Mouse (Mus musculus): ENCODE measurements around the gene Scnn1a. TPM values are rescaled to one million over a fixed set of nuclear protein-coding genes. Genes with fewer than 3 reads are reported as not detected.

The Scnn1a gene
- polyA plus RNA-seq, 1 experiment from 2014 or later, result 0.29 TPM

DNA sequence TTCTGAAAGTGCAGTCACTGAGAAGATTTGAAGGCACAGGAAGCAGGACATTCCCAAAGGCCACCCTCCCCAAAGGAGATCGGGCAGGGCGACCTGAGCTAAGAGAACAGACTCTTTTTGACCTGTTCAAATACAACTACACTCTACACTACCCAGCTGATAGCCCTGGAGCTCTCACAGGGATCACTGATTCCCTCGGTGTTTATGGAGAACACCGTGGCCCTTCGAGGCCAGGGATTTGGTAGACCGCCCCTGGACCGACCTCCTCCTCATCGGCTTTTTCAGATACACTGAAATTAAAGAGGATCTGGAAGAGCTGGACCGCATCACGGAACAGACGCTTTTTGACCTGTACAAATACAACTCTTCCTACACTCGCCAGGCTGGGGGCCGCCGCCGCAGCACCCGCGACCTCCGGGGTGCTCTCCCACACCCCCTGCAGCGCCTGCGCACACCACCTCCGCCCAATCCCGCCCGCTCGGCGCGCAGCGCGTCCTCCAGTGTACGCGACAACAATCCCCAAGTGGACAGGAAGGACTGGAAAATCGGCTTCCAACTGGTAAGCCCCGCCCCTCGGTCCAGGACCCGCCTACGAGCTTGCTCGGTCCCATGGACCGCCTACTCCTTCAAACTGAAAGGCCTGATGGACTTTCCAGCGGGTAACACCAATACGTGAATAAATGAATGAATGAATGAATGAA is 10.3 kb downstream of the Scnn1a start:
- H3K4me1 ChIP-seq (ENCODE audit: control insufficient read depth, insufficient read depth, low read length), result 0 out of 2 replicates have a peak, but pooled peaks cover 3% of the 10 kb centered on the region
- peak overlapping the region; percentile 81 for H3K4me2 ChIP-seq (ENCODE audit: low read length)
- H3K9me3 ChIP-seq (replicated peaks; ENCODE audit: control insufficient read depth, low read length), result no peaks in the 10 kb centered on the region
- WGBS, result 1% methylated on average over 39 of the region's 39 CpGs
- H3K27me3 ChIP-seq (replicated peaks; ENCODE audit: control insufficient read depth, insufficient read depth, low read length), result no peaks in the 10 kb centered on the region
- DNase-seq (ENCODE audit: low spot score), result peak; percentile 86
- no peaks in the 10 kb centered on the region for H3K36me3 ChIP-seq (ENCODE audit: control insufficient read depth, insufficient read depth, low read length)
- H3K4me3 ChIP-seq (ENCODE audit: low read depth, low read length), result peak overlapping the region; percentile 45
- no peak overlapping the region for H3K27ac ChIP-seq (ENCODE audit: low read depth, low read length)
- H3K9ac ChIP-seq (ENCODE audit: low read length), result peak overlapping the region; percentile 60
- peak; percentile 93 for ATAC-seq

DNA sequence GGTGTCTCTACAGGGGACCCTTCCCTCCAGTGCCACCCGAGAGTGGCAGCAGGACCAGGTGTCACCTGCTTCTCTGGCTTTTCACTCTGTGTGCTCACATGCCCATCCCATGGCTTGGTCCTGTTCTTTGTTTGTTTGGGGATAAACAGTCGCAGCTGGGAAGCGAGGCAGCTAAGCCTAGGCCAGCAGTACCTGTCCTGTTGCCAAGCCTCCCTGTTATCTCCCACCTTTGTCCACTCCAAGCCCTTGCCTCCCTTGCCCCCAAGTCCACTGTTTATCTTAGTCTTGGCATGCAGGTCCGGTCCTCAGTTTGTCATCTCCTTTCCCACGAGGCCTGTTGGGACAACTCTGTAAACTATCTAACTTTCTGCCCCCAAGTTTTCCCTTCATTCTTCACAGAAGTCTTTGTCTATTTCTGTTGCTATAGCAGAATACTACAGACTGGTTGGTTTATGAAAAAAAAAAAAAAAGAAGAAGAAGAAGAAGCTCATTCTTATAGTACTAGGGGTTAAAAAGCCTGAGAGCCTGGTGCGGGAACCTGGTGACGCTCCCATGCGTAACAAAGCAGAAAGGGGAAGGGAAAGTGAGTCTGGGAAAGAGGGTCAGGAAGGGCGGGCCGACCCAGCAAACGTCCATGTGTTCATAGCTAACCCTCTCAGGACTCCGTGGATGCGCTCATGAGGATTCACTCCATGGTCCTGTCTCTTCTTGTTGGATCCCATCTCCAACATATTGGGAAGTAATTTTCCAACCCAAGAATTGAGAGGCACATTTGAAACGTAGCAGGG is 12.8 kb downstream of the Scnn1a start:
- H3K4me2 ChIP-seq (ENCODE audit: low read length), result no peak overlapping the region
- H3K4me1 ChIP-seq (ENCODE audit: control insufficient read depth, insufficient read depth, low read length), result 0 out of 2 replicates have a peak, but pooled peaks cover 3% of the 10 kb centered on the region
- DNase-seq (ENCODE audit: low spot score) (no peak), ATAC-seq (no peak)
- H3K27ac ChIP-seq (ENCODE audit: low read depth, low read length), result no peak overlapping the region
- WGBS, result 82% methylated on average over 14 of the region's 14 CpGs
- H3K9ac ChIP-seq (ENCODE audit: low read length), result no peak overlapping the region
- H3K9me3 ChIP-seq (replicated peaks; ENCODE audit: control insufficient read depth, low read length), result no peaks in the 10 kb centered on the region
- no peaks in the 10 kb centered on the region for H3K36me3 ChIP-seq (ENCODE audit: control insufficient read depth, insufficient read depth, low read length)
- H3K27me3 ChIP-seq (replicated peaks; ENCODE audit: control insufficient read depth, insufficient read depth, low read length), result no peaks in the 10 kb centered on the region
- H3K4me3 ChIP-seq (ENCODE audit: low read depth, low read length), result no peak overlapping the region

DNA sequence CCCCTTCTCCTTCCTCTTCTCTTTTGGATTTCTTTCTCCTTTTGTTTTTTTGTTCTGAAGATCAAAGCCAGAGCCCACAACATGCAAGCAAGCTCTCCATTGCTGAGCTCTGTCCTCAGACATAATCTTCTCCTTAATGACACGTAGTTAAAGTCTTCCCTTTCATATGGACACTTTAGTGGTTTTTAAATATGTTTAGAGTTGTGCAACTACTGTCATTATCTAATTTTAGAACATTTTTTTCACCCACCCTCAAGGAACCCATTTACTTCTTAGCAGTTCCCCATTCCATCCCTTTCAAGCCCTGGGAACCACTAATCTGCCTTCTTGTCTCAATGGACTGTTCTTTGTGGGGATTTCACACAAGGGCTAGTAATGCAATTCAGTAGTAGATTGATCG is 13.9 kb downstream of the Scnn1a start:
- WGBS, result 40% methylated on average over 2 of the region's 2 CpGs
- ATAC-seq, result no peak
- Histone ChIP-seq H3K4me3 (ENCODE audit: low read depth, low read length) (no peak overlapping the region), H3K27me3 (replicated peaks; ENCODE audit: control insufficient read depth, insufficient read depth, low read length) (no peaks in the 10 kb centered on the region), H3K4me1 (ENCODE audit: control insufficient read depth, insufficient read depth, low read length) (0 out of 2 replicates have a peak, but pooled peaks cover 3% of the 10 kb centered on the region), H3K27ac (ENCODE audit: low read depth, low read length) (no peak overlapping the region), H3K4me2 (ENCODE audit: low read length) (no peak overlapping the region), H3K9me3 (replicated peaks; ENCODE audit: control insufficient read depth, low read length) (no peaks in the 10 kb centered on the region), H3K36me3 (ENCODE audit: control insufficient read depth, insufficient read depth, low read length) (no peaks in the 10 kb centered on the region), H3K9ac (ENCODE audit: low read length) (no peak overlapping the region)
- DNase-seq (ENCODE audit: low spot score), result no peak

DNA sequence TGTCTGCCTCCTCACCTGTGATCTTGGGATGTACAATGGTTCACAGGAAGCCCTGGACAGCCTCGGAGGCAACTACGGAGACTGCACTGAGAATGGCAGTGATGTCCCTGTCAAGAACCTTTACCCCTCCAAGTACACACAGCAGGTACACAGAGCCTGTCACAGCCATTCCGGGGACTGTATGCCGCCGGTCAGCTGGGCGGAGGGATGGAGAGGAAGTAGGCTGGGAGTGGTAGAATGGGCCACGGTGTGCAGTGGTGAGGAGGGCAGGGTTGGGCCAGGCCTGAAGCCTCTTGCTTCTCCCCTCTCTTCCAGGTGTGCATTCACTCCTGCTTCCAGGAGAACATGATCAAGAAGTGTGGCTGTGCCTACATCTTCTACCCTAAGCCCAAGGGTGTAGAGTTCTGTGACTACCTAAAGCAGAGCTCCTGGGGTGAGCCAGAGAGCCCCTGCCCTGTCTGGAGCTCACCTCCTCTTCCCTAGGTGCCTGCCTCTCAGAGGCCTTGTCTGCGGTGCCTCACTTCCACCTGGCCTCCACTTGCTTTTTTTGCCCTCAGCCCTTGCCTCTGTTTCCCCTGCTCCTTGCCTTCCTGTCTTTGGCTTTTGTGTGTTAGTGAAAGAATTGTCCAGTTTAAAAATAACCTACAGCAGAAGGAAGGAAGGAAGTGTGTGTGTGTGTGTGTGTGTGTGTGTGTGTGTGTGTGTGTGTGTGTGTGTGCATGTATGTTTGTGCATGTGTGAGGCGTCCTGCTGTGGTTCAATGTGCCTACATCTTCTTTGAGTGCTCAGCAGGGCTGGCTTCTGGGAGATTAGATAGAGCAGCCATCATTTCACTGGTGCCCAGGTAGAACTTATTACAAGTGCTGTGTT is 18.6 kb downstream of the Scnn1a start:
- Histone ChIP-seq H3K4me3 (ENCODE audit: low read depth, low read length) (no peak overlapping the region), H3K9ac (ENCODE audit: low read length) (no peak overlapping the region), H3K4me2 (ENCODE audit: low read length) (no peak overlapping the region), H3K36me3 (ENCODE audit: control insufficient read depth, insufficient read depth, low read length) (no peaks in the 10 kb centered on the region), H3K27ac (ENCODE audit: low read depth, low read length) (no peak overlapping the region), H3K9me3 (replicated peaks; ENCODE audit: control insufficient read depth, low read length) (no peaks in the 10 kb centered on the region), H3K4me1 (ENCODE audit: control insufficient read depth, insufficient read depth, low read length) (no peaks in the 10 kb centered on the region), H3K27me3 (replicated peaks; ENCODE audit: control insufficient read depth, insufficient read depth, low read length) (no peaks in the 10 kb centered on the region)
- ATAC-seq (no peak), DNase-seq (ENCODE audit: low spot score) (no peak)
- 69% methylated on average over 9 of the region's 9 CpGs for WGBS

DNA sequence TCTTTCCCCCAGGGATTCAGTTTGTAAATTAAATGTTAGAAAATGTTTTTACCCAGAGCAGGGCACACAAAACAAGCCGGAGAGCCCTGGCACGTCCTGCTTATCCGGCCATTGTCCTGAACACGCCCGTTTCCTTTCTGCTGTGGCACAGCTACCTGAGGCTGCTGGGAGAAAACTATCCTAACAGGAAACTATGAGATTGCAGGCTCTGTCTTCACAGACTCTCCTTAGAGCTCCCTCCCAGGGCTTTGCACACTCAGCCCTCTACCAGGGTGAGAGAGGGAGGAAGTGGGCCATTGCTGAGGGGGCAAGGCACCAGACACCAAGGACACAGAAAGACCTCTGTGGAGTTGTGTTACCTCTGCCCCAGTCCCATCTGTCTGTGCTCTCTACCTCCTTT is 19.8 kb downstream of the Scnn1a start:
- no peaks in the 10 kb centered on the region for H3K27me3 ChIP-seq (replicated peaks; ENCODE audit: control insufficient read depth, insufficient read depth, low read length)
- 66% methylated on average over 5 of the region's 5 CpGs for WGBS
- H3K9me3 ChIP-seq (replicated peaks; ENCODE audit: control insufficient read depth, low read length), result no peaks in the 10 kb centered on the region
- DNase-seq (ENCODE audit: low spot score) (no peak), ATAC-seq (no peak)
- no peak overlapping the region for H3K4me3 ChIP-seq (ENCODE audit: low read depth, low read length)
- H3K4me1 ChIP-seq (ENCODE audit: control insufficient read depth, insufficient read depth, low read length), result no peaks in the 10 kb centered on the region
- no peak overlapping the region for H3K9ac ChIP-seq (ENCODE audit: low read length)
- no peaks in the 10 kb centered on the region for H3K36me3 ChIP-seq (ENCODE audit: control insufficient read depth, insufficient read depth, low read length)
- H3K4me2 ChIP-seq (ENCODE audit: low read length), result no peak overlapping the region
- H3K27ac ChIP-seq (ENCODE audit: low read depth, low read length), result no peak overlapping the region

DNA sequence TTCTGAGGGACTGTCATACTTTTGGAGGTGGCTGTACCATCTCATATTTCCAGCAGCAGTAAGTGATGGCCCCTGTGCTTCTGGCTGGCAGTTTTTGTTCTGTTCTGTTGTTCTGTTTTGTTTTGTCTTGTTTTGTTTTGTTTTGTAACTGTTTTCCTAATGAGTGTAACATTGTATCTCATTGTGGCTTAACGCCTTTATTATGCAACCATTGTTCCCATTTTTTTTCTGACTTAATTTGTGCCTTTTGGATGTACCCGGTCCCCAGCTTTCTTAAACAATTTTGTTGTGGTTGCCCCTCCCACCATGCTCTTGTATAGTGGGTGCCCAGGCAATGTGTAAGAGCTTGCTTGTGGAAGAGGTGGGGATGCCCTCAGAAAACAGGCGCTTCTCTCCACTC is 21.7 kb downstream of the Scnn1a start:
- Histone ChIP-seq H3K27me3 (replicated peaks; ENCODE audit: control insufficient read depth, insufficient read depth, low read length) (no peaks in the 10 kb centered on the region), H3K4me3 (ENCODE audit: low read depth, low read length) (no peak overlapping the region)
- no peak for DNase-seq (ENCODE audit: low spot score)

DNA sequence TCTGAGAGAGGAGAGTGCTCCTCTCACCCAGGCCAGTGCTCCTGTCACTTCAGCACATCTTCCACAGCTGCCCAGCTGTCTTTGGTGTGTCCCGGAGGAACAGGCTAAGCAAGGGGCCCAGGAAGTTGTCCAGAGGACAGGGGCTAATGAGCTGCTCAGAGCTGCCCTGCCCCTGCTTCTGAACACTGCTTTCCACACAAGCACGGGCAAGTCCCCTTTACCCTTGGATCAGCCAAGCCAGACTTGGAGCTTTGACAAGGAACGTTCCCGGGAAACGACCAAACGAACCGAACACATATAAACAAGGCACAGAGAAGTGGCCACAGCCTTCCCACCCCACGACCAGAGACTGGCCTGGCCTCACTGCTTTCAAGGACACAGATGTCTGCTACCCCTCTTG is 23.6 kb downstream of the Scnn1a start:
- H3K4me2 ChIP-seq (ENCODE audit: low read length), result no peak overlapping the region
- H3K36me3 ChIP-seq (ENCODE audit: control insufficient read depth, insufficient read depth, low read length), result no peaks in the 10 kb centered on the region
- H3K9me3 ChIP-seq (replicated peaks; ENCODE audit: control insufficient read depth, low read length), result no peaks in the 10 kb centered on the region
- no peak overlapping the region for H3K4me3 ChIP-seq (ENCODE audit: low read depth, low read length)
- no peaks in the 10 kb centered on the region for H3K27me3 ChIP-seq (replicated peaks; ENCODE audit: control insufficient read depth, insufficient read depth, low read length)
- peaks cover 4% of the 10 kb centered on the region for H3K4me1 ChIP-seq (ENCODE audit: control insufficient read depth, insufficient read depth, low read length)
- WGBS, result 37% methylated on average over 8 of the region's 8 CpGs
- DNase-seq (ENCODE audit: low spot score) (no peak), ATAC-seq (no peak)
- H3K27ac ChIP-seq (ENCODE audit: low read depth, low read length), result no peak overlapping the region
- no peak overlapping the region for H3K9ac ChIP-seq (ENCODE audit: low read length)

More for the DNA sequence above, 21.7 kb downstream of the Scnn1a start:
- Histone ChIP-seq H3K9ac (ENCODE audit: low read length) (no peak overlapping the region), H3K36me3 (ENCODE audit: control insufficient read depth, insufficient read depth, low read length) (no peaks in the 10 kb centered on the region), H3K9me3 (replicated peaks; ENCODE audit: control insufficient read depth, low read length) (no peaks in the 10 kb centered on the region), H3K4me2 (ENCODE audit: low read length) (no peak overlapping the region), H3K4me1 (ENCODE audit: control insufficient read depth, insufficient read depth, low read length) (no peaks in the 10 kb centered on the region), H3K27ac (ENCODE audit: low read depth, low read length) (no peak overlapping the region)
- ATAC-seq, result no peak
- WGBS, result 55% methylated on average over 3 of the region's 3 CpGs

DNA sequence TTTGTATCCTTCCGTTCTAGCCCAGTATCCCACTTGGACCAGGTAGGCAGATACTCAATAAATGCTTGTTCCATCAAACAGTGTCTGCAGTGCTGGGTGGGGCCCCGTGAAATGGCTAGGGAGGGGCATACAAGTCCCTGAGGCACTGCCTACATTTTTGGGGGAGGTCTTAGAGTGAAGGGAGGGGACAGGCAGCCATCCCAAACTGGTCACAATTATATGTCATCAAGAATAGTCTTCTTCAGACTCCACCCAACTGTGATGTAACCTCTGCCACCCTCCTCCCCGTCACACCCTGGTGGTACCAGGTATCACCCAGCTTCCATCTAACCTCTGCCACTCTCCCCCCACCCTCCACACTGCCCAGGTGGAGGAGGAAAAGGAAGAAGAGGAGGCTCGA is 24.4 kb downstream of the Scnn1a start:
- Histone ChIP-seq H3K27me3 (replicated peaks; ENCODE audit: control insufficient read depth, insufficient read depth, low read length) (no peaks in the 10 kb centered on the region), H3K9me3 (replicated peaks; ENCODE audit: control insufficient read depth, low read length) (no peaks in the 10 kb centered on the region), H3K4me1 (ENCODE audit: control insufficient read depth, insufficient read depth, low read length) (peaks cover 9% of the 10 kb centered on the region), H3K9ac (ENCODE audit: low read length) (no peak overlapping the region), H3K4me3 (ENCODE audit: low read depth, low read length) (no peak overlapping the region), H3K36me3 (ENCODE audit: control insufficient read depth, insufficient read depth, low read length) (no peaks in the 10 kb centered on the region), H3K4me2 (ENCODE audit: low read length) (no peak overlapping the region), H3K27ac (ENCODE audit: low read depth, low read length) (no peak overlapping the region)
- DNase-seq (ENCODE audit: low spot score), result no peak
- WGBS, result 64% methylated on average over 4 of the region's 4 CpGs
- ATAC-seq, result no peak

Measured in forebrain, embryonic 14.5 days (tissue).